Mouse (Mus musculus) bone marrow, adult 2 months (tissue): ENCODE measurements around the gene Gm9857.

Experiments
- CTCF ChIP-seq: fragments of 200-500 bp; IDR thresholded peaks from 2 replicates; pipeline ENCODE4 v1.5.1; 2011; ENCODE audit warnings: low read length, control low read depth; ENCODE audit not compliant: control insufficient read depth, insufficient read depth
- POLR2A ChIP-seq: fragments of 200-500 bp; IDR thresholded peaks from 2 replicates; pipeline ENCODE4 v1.6.1; 2011; ENCODE audit warnings: low read depth, mild to moderate bottlenecking, control low read depth, low read length, borderline replicate concordance; ENCODE audit not compliant: control insufficient read depth

DNA sequence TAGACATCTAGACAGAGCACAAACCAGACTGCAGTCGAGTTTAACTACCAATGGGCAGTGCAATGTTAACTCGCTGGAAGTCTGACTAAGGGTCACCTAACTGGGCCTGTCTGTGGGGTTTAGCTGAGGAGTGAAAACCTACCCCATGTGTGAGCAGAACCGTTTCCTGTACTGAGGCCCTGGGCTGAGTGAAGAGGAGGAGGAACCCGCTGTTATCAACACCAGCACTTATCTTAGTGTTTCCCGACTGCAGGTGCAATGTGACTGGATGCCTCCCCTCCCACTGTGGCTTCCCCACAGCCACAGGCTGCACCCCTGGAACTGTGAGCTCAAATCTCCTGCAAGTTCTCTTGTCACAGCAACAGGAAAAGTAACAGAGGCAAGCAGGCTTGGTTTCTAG is 43.7 kb upstream of the Gm9857 start:
- TF ChIP-seq CTCF: no peak
- no peak for TF ChIP-seq POLR2A
